19 mouse cellular contexts compared by ENCODE assay signal in the genomic region with DNA sequence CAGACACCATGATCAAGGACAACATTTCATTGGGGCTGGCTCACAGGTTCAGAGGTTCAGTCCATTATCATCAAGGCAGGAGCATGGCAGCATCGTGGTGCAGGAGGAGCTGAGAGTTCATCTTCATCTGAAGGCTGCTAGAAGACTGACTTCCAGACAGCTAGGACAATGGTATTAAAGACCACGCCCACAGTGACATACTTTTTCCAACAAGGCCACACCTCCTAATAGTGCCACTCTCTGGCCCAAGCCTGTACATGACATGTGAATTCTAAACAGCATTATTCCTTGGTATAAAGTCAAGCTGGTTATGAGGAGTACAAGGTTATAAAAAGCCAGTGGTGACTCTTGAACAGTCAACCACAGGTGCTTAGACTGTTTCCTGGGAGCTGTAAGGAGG.
"Had no signal": no experiment of that assay in that cellular context is flagged by ENCODE, and none has a peak within 500 bp of the region (broad histone marks: within the 10 kb centered on the region; RNA-seq: fewer than 3 reads in every experiment).

No protein-coding gene starts in this region.

- DNase-seq: kidney, adult 2 months; kidney, postnatal 10 days; kidney, postnatal 36 days; layer of hippocampus, postnatal 36 days; liver, embryonic 13.5 days; lung, postnatal 14 days; right cerebral cortex, adult 18-20 months; right cerebral cortex, postnatal 25 days; spleen, adult 18-20 months; thymus, postnatal 25 days had no signal

- H3K4me2 ChIP-seq: kidney, embryonic 15.5 days; liver, embryonic 13.5 days; lung, embryonic 15.5 days; midbrain, embryonic 12.5 days; midbrain, embryonic 15.5 days; neural tube, embryonic 12.5 days; neural tube, embryonic 15.5 days; stomach, embryonic 15.5 days had no signal

- H3K27ac ChIP-seq: kidney, embryonic 15.5 days; left cerebral cortex, adult 2 months; liver, embryonic 13.5 days; lung, embryonic 15.5 days; macrophage; midbrain, embryonic 15.5 days; neural tube, embryonic 12.5 days; stomach, embryonic 15.5 days had no signal

- H3K4me3 ChIP-seq: kidney, embryonic 15.5 days; left cerebral cortex, adult 2 months; liver, embryonic 13.5 days; lung, embryonic 15.5 days; midbrain, embryonic 12.5 days; midbrain, embryonic 15.5 days; neural tube, embryonic 12.5 days; neural tube, embryonic 15.5 days; stomach, embryonic 15.5 days had no signal

- H3K9me3 ChIP-seq: kidney, embryonic 15.5 days; liver, embryonic 13.5 days; lung, embryonic 15.5 days; midbrain, embryonic 12.5 days; midbrain, embryonic 15.5 days; neural tube, embryonic 12.5 days; neural tube, embryonic 15.5 days; stomach, embryonic 15.5 days had no signal

- ATAC-seq: midbrain, embryonic 15.5 days had no signal

- H3K27me3 ChIP-seq: kidney, embryonic 15.5 days; liver, embryonic 13.5 days; lung, embryonic 15.5 days; midbrain, embryonic 12.5 days; midbrain, embryonic 15.5 days; neural tube, embryonic 12.5 days; neural tube, embryonic 15.5 days; stomach, embryonic 15.5 days had no signal

- H3K9ac ChIP-seq: kidney, embryonic 15.5 days; liver, embryonic 13.5 days; lung, embryonic 15.5 days; midbrain, embryonic 12.5 days; midbrain, embryonic 15.5 days; neural tube, embryonic 12.5 days; neural tube, embryonic 15.5 days; stomach, embryonic 15.5 days had no signal

- H3K36me3 ChIP-seq: kidney, embryonic 15.5 days; liver, embryonic 13.5 days; lung, embryonic 15.5 days; midbrain, embryonic 15.5 days; stomach, embryonic 15.5 days had no signal

- H3K4me1 ChIP-seq: kidney, embryonic 15.5 days; liver, embryonic 13.5 days; lung, embryonic 15.5 days; neural tube, embryonic 12.5 days; stomach, embryonic 15.5 days had no signal
